Mouse (Mus musculus): Measurements from ENCODE around the gene Oprd1.

Oprd1 gene

DNA sequence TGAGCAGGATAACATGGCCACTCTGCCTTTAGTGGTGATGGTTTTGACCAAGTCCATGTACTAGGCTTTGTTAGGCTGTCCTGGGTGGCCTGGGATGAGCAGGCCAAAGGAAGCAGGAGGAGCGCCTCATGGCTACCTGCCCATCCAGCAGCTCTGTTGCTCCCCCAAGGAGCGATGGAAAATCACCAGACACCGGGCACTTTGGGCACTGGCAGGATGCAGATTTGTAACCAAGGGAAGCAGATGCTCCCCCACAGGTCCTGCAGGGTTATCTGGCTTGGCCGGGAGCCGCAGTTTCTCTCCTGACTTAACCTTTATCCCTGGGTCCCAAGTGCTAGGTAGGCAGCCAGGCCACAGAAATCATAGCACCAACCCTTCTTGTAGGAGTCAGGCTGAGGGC is 10.9 kb downstream of the Oprd1 start:
- no peak for DNase-seq

DNA sequence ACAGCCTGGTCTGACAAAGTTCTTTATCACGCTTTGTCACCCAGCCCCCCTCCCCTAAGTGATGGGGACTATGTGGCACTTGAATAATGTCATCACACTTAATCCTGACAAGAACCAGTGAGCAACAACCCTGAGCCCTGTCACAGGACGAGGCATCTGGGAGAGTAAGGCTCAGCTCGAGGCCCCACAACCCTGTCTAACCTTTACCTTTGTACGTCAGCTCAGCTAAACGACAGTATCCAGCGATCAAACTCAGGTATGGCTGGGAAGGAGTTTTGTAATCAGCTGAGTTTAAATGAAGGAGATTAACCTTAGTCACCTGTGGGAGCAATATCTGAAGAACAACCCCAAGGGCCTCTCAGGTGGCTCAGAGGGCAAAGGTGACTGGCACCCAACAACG is 12.0 kb downstream of the Oprd1 start:
- no peak for DNase-seq

- no peak for DNase-seq
Measured at GRCm38 (mm10) chr4:132131790-132132189, 12.5 kb downstream of the Oprd1 start.

- no peak for DNase-seq
Measured at GRCm38 (mm10) chr4:132131116-132131515, 13.2 kb downstream of the Oprd1 start.

DNA sequence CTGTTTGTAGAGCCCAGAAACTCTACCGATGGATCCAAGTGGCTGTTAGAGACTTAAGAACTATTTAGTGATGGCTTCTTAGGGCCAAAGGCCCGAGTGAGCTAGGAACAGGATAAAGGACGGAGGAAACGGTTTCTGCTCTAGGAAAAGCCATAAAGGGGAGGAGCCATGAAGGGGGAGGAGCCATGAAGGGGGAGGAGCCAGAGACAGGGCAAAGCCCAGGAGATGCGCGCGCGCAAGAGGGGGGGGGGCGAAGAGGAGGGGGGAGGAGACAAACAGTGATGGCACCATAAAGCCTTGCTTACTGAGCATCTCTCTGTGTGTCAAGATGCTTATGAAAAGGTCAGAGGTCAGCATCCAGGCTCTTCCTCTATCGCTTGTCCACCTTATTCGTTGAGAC is 13.6 kb downstream of the Oprd1 start:
- DNase-seq, result no peak

DNA sequence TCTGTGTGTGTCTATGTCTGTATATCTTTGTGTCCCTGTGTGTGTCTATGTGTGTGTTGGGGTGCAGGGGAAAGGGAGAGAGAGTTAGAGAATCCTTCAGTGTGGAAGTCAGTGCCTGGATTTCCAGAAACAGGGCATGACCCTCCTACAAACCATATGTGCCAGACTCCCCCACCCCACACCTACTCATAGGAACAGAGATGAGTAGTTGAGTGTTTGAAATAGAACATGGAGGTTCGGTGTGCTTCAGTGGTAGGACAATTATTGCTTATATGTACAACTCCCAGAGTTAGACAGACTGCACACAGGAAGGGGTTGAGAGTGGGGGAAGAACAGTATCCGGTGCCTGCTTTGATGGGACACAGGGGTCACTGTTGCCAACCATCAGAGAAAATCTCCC is 14.2 kb downstream of the Oprd1 start:
- no peak for DNase-seq

GRCm38 (mm10) chr4:132128997-132129636 is 15.2 kb downstream of the Oprd1 start:
- DNase-seq, result no peak

- no peak for DNase-seq
Measured at GRCm38 (mm10) chr4:132127091-132127490, 17.2 kb downstream of the Oprd1 start.

DNA sequence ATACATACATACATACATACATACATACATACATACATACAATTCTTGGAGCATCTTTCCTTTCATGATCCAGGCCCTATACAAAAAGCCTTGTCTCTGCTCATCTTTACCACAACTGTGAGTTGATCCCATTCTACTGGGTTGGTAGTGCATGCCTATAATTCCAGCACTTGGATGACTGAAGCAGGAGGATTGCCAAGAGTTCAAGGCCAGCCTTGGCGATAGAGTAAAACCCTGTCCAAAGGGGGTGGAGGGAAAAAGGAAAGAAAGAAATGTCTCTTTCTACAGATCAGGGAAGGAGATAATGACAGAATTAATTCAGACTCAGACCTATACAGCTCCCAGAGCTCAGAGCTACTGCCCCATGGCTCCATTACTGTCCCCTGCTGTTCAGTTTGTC is 21.1 kb downstream of the Oprd1 start:
- DNase-seq, result no peak

GRCm38 (mm10) chr4:132121674-132122073 is 22.6 kb downstream of the Oprd1 start:
- DNase-seq, result no peak

DNA sequence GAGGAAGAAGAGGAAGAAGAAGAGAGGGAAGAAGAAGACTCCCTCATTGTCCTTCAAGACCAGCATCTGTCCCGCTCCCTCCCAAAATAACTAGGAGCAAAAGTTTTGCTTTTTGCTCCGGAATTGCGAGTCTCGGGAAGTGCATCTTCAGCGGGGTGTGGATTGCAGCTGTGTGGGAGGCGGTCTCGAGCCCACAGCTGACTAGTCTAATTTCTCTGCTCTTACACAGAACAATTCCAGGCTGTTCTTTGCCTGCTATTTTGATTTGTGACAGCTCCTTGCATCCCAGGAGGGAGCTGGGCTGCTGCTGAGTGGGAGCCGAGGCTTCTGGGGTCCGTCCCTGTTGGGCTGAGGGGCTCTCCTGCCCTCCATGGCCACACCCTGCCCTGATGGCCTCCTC is 24.7 kb downstream of the Oprd1 start:
- DNase-seq, result no peak

- DNase-seq, result no peak
Measured at GRCm38 (mm10) chr4:132116315-132116714, 28.0 kb downstream of the Oprd1 start.

GRCm38 (mm10) chr4:132113411-132114095 is 30.7 kb downstream of the Oprd1 start:
- no peak for DNase-seq

- DNase-seq, result no peak
Measured at GRCm38 (mm10) chr4:132111227-132111626, 33.1 kb downstream of the Oprd1 start.

DNA sequence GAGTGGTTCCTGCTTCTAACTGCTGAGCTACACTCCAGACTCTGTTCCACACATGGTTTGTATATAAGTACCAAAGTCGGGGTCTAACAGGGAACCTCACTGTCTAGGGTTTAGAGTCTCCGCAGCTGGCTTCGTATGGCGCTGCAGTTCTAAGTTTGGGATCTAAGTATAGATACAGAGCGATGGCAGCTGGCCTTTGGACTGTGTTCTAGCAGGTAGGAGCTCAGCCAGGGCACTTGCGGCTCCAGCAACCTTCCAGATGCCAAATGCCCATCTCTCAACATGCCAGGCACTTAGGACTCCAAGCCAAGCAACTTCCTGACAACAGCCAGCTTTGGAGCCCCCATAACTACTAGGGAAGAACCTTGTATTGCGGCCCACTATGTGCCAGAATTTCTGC is 36.1 kb downstream of the Oprd1 start:
- no peak for DNase-seq

GRCm38 (mm10) chr4:132101152-132101551 is 43.1 kb downstream of the Oprd1 start:
- DNase-seq, result no peak

DNA sequence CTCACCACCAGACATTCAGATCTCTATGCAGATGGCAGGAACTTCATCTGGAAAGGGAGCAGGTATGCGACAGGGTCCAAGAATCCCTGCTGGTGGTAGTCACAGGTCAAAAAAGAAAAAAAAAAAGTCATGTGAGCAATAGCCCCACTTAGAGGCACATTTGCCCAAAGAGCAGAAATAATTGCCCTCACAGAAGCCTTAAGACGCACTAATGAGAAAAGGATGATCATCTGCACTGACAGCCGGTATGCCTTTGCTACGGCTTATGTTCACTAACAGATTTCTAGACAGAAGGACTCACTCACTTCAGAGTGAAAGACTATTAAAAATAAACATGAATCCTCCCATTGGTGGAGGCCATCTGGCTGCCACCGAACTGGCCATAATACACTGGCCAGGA is 44.7 kb downstream of the Oprd1 start:
- no peak for DNase-seq

DNA sequence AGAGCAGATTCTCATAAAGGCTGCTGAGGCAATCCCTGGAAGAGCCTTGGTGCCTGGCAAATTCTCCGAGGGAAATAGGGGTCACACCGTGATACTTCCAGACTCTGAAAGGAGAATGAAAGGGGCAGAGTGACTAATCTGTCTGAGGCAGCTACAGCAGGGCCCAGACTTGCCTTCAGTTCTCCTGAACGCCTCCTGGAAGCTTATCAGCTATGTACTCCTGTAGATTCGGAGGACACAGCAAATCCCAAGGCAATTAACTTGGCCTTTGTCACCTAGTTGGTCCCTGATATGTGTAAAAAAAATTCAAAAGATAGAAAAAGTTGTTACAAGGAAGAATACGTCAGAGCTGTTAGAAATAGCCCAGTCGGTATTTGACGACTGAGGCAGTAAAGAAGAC is 49.2 kb downstream of the Oprd1 start:
- no peak for DNase-seq

- no peak for DNase-seq
Measured at GRCm38 (mm10) chr4:132093928-132094327, 50.4 kb downstream of the Oprd1 start.

DNA sequence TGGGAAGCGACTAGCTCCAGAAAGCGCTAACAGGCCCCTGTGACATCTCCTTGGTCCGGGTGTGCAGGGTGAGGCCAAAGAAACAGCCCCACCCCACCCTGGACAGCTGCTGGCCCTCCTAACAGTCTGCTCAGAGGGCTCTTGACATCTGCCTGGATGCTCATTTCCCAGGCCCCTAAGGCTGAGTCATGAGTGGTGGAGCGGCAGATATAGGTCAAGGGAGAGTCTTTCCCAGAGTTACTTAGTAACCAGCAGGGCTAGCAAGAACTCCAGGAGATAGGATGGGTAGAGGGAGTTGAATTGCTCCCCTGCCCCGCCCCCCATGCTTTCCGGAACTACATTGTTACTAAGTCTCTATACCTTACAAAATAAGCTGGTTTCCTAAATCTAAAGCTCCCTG is 51.1 kb downstream of the Oprd1 start:
- no peak for DNase-seq

DNA sequence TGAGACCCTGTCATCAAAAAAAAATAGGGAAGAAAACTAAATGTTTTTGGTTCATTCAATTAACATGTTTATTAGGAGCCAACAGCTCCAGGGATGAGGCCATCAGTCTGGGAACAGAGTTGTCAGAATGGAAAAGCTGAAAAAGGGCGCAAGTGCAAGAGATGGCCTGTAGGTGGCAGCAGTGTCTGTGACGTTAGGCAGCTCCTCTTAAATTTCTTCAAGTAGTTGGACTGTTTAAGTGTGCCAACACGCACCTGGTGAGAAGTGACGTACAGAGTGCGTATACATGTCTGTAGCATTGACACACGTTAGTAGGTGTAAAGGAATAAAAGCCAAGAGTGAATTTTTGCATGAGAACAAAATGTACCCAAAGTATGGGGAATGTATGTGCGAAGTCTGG is 55.4 kb downstream of the Oprd1 start:
- peak; percentile 39 for DNase-seq

DNA sequence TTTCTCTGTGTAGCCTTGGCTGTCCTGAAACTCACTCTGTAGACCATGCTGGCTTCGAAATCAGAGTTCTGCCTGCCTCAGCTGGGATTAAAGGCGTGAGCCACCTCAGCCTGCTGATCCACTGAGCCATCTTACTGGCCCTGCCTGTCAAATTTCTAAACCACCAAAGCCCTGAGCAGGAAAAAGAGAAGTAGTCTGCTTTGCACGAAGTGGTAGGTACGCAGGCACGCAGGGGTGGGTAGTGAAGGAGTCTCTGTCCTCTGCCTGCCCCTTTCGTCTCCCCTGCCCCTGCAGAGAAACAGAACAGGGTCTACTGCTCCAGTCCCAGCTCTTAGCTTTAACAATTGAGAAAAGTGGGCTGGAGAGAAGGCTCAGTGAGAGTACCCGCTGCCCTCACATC is 59.2 kb downstream of the Oprd1 start:
- DNase-seq, result no peak

DNA sequence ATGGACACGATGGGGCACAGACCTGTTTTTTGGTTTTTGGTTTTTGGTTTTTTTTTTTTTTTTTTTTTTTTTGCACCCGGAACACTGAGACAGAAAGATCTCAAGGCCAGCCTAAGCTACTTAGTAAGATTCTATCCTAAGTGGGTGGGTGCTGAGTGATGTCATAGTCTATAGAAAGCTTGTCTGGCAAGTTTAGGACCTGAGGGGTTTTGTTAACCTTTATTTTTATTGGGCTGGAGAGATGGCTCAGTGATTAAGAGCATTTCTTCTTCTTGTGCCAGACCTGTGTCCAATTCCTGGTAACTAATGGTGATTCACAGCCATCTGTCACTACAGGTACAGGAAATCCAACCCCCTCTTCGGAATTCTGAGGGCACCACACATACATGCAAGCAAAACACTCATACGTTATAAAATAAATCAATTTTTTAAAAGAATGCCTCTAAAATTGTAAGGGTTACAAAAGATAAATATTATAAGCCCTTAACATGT is 63.7 kb downstream of the Oprd1 start:
- no peak for DNase-seq

DNA sequence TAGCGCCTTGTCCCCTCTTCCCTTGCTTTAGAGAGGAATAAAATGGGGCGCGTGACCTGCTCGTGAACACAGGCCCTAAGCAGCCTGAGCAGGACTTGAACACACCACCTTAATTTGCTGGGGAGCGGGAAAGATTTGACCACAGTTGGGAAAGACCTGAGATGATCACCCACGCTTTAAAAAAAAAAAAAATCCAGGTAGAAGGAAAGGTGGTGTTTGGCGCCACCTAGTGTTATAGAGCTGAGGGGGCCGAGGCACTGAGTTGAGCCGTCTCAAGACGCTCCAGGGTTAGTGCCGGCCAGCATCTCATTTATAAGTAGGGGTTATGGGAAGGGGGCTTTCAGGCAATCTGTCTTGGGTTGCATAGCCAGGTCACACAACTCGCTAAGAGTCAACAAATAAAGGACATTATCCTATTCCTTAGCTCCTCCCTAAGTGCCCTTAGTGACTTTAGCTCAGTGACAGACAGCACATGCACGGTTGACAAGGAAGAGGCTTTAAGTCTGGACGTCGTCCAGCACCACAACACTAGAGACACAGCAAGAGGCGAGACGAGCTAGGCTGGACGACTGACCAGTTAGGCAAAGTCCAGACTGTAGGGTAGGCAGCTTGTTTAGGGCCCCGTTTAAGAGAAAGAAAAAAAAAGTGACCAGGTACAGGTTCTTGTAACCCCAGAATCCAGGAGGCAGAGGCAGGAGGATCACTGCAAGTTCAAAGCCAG is 64.6 kb downstream of the Oprd1 start:
- peak; percentile 51 for DNase-seq

All from right cerebral cortex, postnatal 25 days (tissue).